Mouse (Mus musculus): ENCODE results near the gene Clip4. TPM values are rescaled to one million over a fixed set of nuclear protein-coding genes. Genes with fewer than 3 reads are reported as not detected.
"Not testable (repeated sequence)": the region's sequence is repeated elsewhere in the genome, so short reads cannot be mapped to it uniquely, and the experiment has no call there.

Gene Clip4
- total RNA-seq (2021) = 10 to 100 TPM; 73.0 to 82.8 TPM

GRCm38 (mm10) chr17:71768173-71768572 lies at the start of gene Clip4:
TSS of gene Clip4 (plus strand) at chr17:71768473.
- DNase-seq = not testable (repeated sequence)

GRCm38 (mm10) chr17:71720434-71720833 lies 47.8 kb upstream of the Clip4 start:
- no peak for DNase-seq

- DNase-seq = no peak
These were observed 47.3 kb upstream of the Clip4 start for GRCm38 (mm10) chr17:71721019-71721418.

- no peak for DNase-seq
These were observed 37.6 kb upstream of the Clip4 start for GRCm38 (mm10) chr17:71730655-71731054.

GRCm38 (mm10) chr17:71736442-71736841 lies 31.8 kb upstream of the Clip4 start:
- no peak for DNase-seq

- no peak for DNase-seq
These were observed 26.1 kb upstream of the Clip4 start for GRCm38 (mm10) chr17:71742156-71742555.

- DNase-seq = peak; percentile 14 to 20
These were observed 25.3 kb upstream of the Clip4 start for GRCm38 (mm10) chr17:71742935-71743334.

GRCm38 (mm10) chr17:71746114-71746513 lies 22.2 kb upstream of the Clip4 start:
- no peak for DNase-seq

- no peak for DNase-seq
These were observed 20.7 kb upstream of the Clip4 start for GRCm38 (mm10) chr17:71747561-71747960.

GRCm38 (mm10) chr17:71749616-71750168 lies 18.6 kb upstream of the Clip4 start:
- no peak for DNase-seq

GRCm38 (mm10) chr17:71752831-71753230 lies 15.4 kb upstream of the Clip4 start, which contains the start of gene Pcare:
TSS of gene Pcare (minus strand) at chr17:71752894.
- no peak for DNase-seq

- DNase-seq = no peak
These were observed 7.7 kb upstream of the Clip4 start for GRCm38 (mm10) chr17:71760536-71760935.

GRCm38 (mm10) chr17:71769564-71769963 lies 1.3 kb downstream of the Clip4 start:
- DNase-seq = no peak

- no peak for DNase-seq
These were observed 2.4 kb downstream of the Clip4 start for GRCm38 (mm10) chr17:71770696-71771095.

GRCm38 (mm10) chr17:71774173-71774572 lies 5.9 kb downstream of the Clip4 start:
- DNase-seq = no peak

GRCm38 (mm10) chr17:71775279-71775678 lies 7.0 kb downstream of the Clip4 start:
- DNase-seq = no peak

GRCm38 (mm10) chr17:71778696-71779095 lies 10.4 kb downstream of the Clip4 start:
- no peak for DNase-seq

GRCm38 (mm10) chr17:71780490-71780889 lies 12.2 kb downstream of the Clip4 start:
- DNase-seq = no peak

GRCm38 (mm10) chr17:71780945-71781344 lies 12.7 kb downstream of the Clip4 start:
- DNase-seq = peak in 1 of 2 experiments; percentile 17

- peak; percentile 35 to 47 for DNase-seq
These were observed 14.0 kb downstream of the Clip4 start for GRCm38 (mm10) chr17:71782242-71782698.

GRCm38 (mm10) chr17:71782699-71783365 lies 14.6 kb downstream of the Clip4 start:
- DNase-seq = peak; percentile 41 to 56

GRCm38 (mm10) chr17:71783366-71783735 lies 15.1 kb downstream of the Clip4 start:
- no peak for DNase-seq

GRCm38 (mm10) chr17:71786456-71786855 lies 18.2 kb downstream of the Clip4 start:
- DNase-seq = no peak

GRCm38 (mm10) chr17:71791109-71791508 lies 22.8 kb downstream of the Clip4 start:
- no peak for DNase-seq

Data from layer of hippocampus, postnatal 36 days (tissue).